Comparison of ENCODE assay signal across 16 mouse cellular contexts in genomic region chr9:21925034-21925433, GRCm38 (mm10).
"Had no signal": no experiment of that assay in that cellular context is flagged by ENCODE, and none has a peak within 500 bp of the region (broad histone marks: within the 10 kb centered on the region; RNA-seq: fewer than 3 reads in every experiment).

No protein-coding gene starts in this region.

- H3K4me3 ChIP-seq: left cerebral cortex, adult 2 months; liver, embryonic 13.5 days; midbrain, embryonic 12.5 days; myocyte; neural tube, embryonic 13.5 days had no signal

- H3K9me3 ChIP-seq: liver, embryonic 13.5 days; midbrain, embryonic 12.5 days; neural tube, embryonic 13.5 days had no signal

- H3K27ac ChIP-seq: midbrain, embryonic 12.5 days; neural tube, embryonic 13.5 days had no signal

- H3K27me3 ChIP-seq: liver, embryonic 13.5 days; midbrain, embryonic 12.5 days; neural tube, embryonic 13.5 days had no signal

- H3K4me2 ChIP-seq: lung, embryonic 14.5 days; midbrain, embryonic 12.5 days; neural tube, embryonic 13.5 days had no signal

- DNase-seq: kidney, adult 2 months; kidney, postnatal 25 days; layer of hippocampus, postnatal 36 days; liver, embryonic 13.5 days; lung, embryonic 14.5 days; lung, postnatal 10 days; lung, postnatal 4 days; retina, postnatal 1 day; right cerebral cortex, postnatal 25 days; thymus, postnatal 25 days had no signal

- H3K9ac ChIP-seq: liver, embryonic 13.5 days; lung, embryonic 14.5 days; midbrain, embryonic 12.5 days; neural tube, embryonic 13.5 days had no signal

- ATAC-seq: intestine, postnatal 0 days; midbrain, embryonic 16.5 days had no signal
